Mouse (Mus musculus): ENCODE results near the gene Dlgap4. TPM values are rescaled to one million over a fixed set of nuclear protein-coding genes. Genes with fewer than 3 reads are reported as not detected.

Gene Dlgap4
- polyA plus RNA-seq, 1 experiment from 2014 or later = 66.4 TPM

DNA sequence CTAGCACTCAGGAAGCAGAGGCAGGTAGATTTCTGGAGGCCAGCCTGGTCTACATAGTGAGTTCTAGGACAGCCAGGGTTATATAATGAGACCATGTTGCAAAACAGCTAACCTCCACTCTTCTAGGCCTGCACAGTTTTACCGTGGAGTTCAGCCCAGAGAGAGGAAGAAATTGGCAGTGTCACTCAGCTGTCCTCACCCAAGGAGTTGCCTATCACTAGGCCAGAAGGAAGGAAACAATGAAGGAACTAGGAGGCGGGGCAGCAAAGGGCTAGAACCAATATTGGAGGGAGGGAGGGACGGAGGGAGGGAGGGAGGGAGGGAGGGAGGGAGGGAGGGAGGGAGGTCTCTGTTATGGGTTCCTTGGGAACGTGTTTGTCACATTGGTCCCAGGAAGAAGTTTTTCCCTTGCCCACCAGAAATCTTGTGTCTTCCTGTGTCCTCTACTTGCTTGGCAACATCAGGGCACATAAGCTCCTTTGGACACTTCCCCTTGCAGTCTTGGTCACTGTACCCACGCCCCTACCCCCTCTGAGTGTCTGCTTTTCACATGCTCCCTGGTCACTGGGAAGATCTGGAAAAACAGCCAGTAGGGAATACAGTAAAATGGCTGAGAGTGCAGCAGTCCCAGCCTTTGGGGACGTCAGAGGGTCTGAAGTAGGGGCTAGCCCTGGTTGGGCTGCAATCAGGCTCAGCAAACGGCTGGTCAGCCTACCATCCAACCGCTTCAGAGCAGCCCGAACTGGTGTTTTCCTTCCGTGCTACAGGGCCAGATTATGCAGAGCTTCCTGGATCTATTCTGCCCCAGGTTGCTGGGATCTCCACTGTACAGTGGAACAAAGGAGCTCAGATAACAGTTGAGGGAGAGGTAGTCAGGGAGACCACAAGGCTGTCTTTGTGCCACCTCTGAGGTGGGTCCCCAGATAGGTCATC, 116.3 kb downstream of the Dlgap4 start:
- WGBS = 33% methylated on average over 8 of the region's 10 CpGs
- H3K9me3 ChIP-seq (ENCODE audit: control insufficient read depth, low read length) = no peaks in the 10 kb centered on the region
- peak overlapping the region; percentile 45 for H3K4me2 ChIP-seq (ENCODE audit: low read depth, low read length)
- ATAC-seq (ENCODE audit: low read depth) = 0 out of 2 replicates have a peak, but pooled peaks have one; percentile 26
- no peaks in the 10 kb centered on the region for H3K36me3 ChIP-seq (ENCODE audit: control insufficient read depth, insufficient read depth, low read length)
- peak overlapping the region; percentile 72 for H3K27ac ChIP-seq (ENCODE audit: low read length)
- peaks cover 42% of the 10 kb centered on the region for H3K4me1 ChIP-seq (replicated peaks; ENCODE audit: control insufficient read depth, insufficient read depth, low read length)
- peak overlapping the region; percentile 49 for H3K9ac ChIP-seq (ENCODE audit: low read length)
- no peaks in the 10 kb centered on the region for H3K27me3 ChIP-seq (ENCODE audit: control insufficient read depth, insufficient read depth, low read depth, low read length)
- peak overlapping the region; percentile 26 for H3K4me3 ChIP-seq (ENCODE audit: low read length)

DNA sequence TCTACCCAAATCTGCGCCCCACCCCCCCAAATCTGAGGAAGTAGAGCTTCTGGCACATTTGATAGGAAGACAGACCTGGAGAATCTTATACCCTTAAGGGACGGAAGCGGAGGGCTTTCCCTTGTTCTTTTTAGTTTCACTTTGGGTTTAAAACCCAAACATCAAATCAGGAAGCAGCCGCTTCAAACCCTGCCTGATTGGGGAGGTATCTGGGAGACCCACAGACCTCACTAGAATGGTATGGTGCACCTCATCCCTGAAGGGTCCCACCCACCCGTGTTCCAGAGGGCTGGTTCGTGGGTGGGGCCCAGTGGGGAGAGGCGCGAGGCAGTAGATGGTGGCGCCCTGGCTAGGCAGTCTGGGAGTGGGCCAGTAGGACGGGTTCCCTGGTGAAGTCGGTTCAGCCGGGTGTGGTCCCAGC, 117.0 kb downstream of the Dlgap4 start:
- Histone ChIP-seq H3K9ac (ENCODE audit: low read length) (peak overlapping the region; percentile 49), H3K36me3 (ENCODE audit: control insufficient read depth, insufficient read depth, low read length) (no peaks in the 10 kb centered on the region), H3K27ac (ENCODE audit: low read length) (peak overlapping the region; percentile 72), H3K4me1 (replicated peaks; ENCODE audit: control insufficient read depth, insufficient read depth, low read length) (peaks cover 44% of the 10 kb centered on the region), H3K9me3 (ENCODE audit: control insufficient read depth, low read length) (no peaks in the 10 kb centered on the region), H3K27me3 (ENCODE audit: control insufficient read depth, insufficient read depth, low read depth, low read length) (no peaks in the 10 kb centered on the region), H3K4me3 (ENCODE audit: low read length) (peak overlapping the region; percentile 26), H3K4me2 (ENCODE audit: low read depth, low read length) (peak overlapping the region; percentile 45)
- no peak for ATAC-seq (ENCODE audit: low read depth)
- WGBS = 65% methylated on average over 12 of the region's 12 CpGs

DNA sequence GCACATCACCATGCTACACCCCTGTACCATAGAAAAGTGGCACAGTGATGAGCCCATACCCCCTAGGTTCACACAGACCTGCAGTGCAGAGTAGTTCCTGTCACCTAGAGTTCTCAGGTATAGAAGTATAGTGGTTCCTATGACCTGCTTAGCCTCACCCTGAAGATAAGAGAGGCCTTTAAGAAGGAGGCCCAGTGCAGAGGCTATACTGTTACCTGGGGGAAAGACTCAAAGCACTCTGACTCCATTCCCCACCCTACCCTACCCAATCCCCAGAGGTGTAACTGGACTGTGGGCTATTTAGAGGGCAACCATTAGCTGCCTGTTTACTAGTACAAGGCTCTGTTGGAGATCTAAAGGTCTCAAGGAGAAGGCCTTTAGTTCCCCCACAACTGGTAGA, 118.1 kb downstream of the Dlgap4 start:
- H3K27me3 ChIP-seq (ENCODE audit: control insufficient read depth, insufficient read depth, low read depth, low read length) = no peaks in the 10 kb centered on the region
- no peak overlapping the region for H3K4me2 ChIP-seq (ENCODE audit: low read depth, low read length)
- H3K4me3 ChIP-seq (ENCODE audit: low read length) = no peak overlapping the region
- no peak overlapping the region for H3K9ac ChIP-seq (ENCODE audit: low read length)
- H3K9me3 ChIP-seq (ENCODE audit: control insufficient read depth, low read length) = no peaks in the 10 kb centered on the region
- H3K4me1 ChIP-seq (replicated peaks; ENCODE audit: control insufficient read depth, insufficient read depth, low read length) = peaks cover 42% of the 10 kb centered on the region
- no peak overlapping the region for H3K27ac ChIP-seq (ENCODE audit: low read length)
- H3K36me3 ChIP-seq (ENCODE audit: control insufficient read depth, insufficient read depth, low read length) = no peaks in the 10 kb centered on the region
- no peak for ATAC-seq (ENCODE audit: low read depth)

DNA sequence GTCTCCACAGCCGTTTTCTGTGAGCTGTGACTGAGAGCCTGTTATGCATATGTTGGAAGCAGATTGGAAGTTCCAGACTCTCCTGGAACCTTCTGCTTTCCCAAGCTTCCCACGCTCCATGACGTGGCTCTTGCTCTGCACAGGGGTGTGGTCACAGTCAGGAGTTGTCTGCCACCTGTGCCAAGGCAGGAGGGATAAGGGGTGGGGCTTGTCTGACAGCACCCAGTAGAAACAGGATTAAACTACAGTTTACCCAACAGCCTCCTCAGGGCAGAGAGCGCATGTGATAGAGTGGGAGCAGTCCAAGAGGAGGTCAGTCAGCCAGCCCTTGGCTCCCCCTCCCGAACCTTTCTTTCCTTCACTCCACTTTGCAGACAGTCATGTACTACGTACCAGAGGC, 118.6 kb downstream of the Dlgap4 start:
- WGBS = 44% methylated on average over 6 of the region's 6 CpGs
- no peaks in the 10 kb centered on the region for H3K9me3 ChIP-seq (ENCODE audit: control insufficient read depth, low read length)
- H3K9ac ChIP-seq (ENCODE audit: low read length) = no peak overlapping the region
- H3K36me3 ChIP-seq (ENCODE audit: control insufficient read depth, insufficient read depth, low read length) = no peaks in the 10 kb centered on the region
- no peak overlapping the region for H3K4me2 ChIP-seq (ENCODE audit: low read depth, low read length)
- no peak overlapping the region for H3K4me3 ChIP-seq (ENCODE audit: low read length)
- ATAC-seq (ENCODE audit: low read depth) = peak; percentile 72; the same call in 1 of the 2 replicates
- H3K27me3 ChIP-seq (ENCODE audit: control insufficient read depth, insufficient read depth, low read depth, low read length) = no peaks in the 10 kb centered on the region
- H3K4me1 ChIP-seq (replicated peaks; ENCODE audit: control insufficient read depth, insufficient read depth, low read length) = peaks cover 36% of the 10 kb centered on the region
- H3K27ac ChIP-seq (ENCODE audit: low read length) = no peak overlapping the region

DNA sequence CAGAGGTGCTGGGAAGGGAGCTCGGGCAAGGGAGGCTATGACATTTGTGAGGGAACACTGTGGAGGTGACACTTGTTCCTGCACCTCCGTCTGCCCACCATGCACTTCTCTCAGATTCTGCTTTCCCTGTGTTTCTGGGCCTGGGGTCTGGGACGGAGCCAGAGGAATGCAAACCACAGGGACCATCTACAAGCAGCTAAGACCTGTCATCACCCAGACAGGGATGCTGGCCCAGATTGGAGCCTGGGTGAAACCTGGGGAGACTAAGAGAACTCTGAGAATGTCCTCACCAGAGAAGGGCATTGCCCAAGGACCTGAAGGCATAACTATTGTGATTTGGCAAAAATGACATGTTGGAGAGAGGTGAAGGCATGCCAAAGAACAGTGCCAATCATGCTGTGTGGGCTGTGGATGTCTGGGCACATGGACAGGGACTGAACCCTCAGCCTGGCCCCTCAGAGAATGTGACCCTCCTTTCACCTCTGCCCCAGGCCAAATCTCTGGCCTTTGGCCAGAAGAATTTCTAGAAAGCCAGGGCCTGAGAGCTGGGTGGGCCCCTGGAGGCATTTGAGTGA, 122.3 kb downstream of the Dlgap4 start:
- no peak overlapping the region for H3K27ac ChIP-seq (ENCODE audit: low read length)
- H3K9me3 ChIP-seq (ENCODE audit: control insufficient read depth, low read length) = no peaks in the 10 kb centered on the region
- H3K4me1 ChIP-seq (replicated peaks; ENCODE audit: control insufficient read depth, insufficient read depth, low read length) = peaks cover 20% of the 10 kb centered on the region
- H3K4me2 ChIP-seq (ENCODE audit: low read depth, low read length) = no peak overlapping the region
- WGBS = 52% methylated on average over 3 of the region's 3 CpGs
- no peak overlapping the region for H3K9ac ChIP-seq (ENCODE audit: low read length)
- no peaks in the 10 kb centered on the region for H3K27me3 ChIP-seq (ENCODE audit: control insufficient read depth, insufficient read depth, low read depth, low read length)
- no peaks in the 10 kb centered on the region for H3K36me3 ChIP-seq (ENCODE audit: control insufficient read depth, insufficient read depth, low read length)
- H3K4me3 ChIP-seq (ENCODE audit: low read length) = no peak overlapping the region
- ATAC-seq (ENCODE audit: low read depth) = no peak

DNA sequence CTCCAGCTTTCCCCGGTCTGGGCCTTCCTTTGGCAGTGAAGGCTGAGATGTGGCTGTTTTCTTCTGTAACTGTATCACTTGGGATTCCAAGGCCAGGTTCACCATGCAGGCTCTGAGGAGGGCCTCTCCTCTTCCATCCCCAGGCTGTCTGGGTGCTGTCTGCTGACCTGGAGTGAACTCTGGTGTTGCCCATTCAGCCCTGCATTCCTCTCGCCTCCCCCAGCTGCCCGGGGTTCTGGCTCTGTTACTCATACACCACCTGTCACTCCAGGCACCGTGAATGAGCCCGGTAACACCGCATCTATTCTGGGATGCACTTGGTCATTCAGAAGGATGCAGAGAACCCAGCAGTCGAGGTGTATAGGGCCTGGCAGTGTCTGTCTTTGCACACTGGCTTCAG, 123.3 kb downstream of the Dlgap4 start:
- Histone ChIP-seq H3K9ac (ENCODE audit: low read length) (no peak overlapping the region), H3K27ac (ENCODE audit: low read length) (no peak overlapping the region), H3K4me3 (ENCODE audit: low read length) (no peak overlapping the region), H3K4me2 (ENCODE audit: low read depth, low read length) (no peak overlapping the region), H3K9me3 (ENCODE audit: control insufficient read depth, low read length) (no peaks in the 10 kb centered on the region), H3K4me1 (replicated peaks; ENCODE audit: control insufficient read depth, insufficient read depth, low read length) (peaks cover 29% of the 10 kb centered on the region), H3K27me3 (ENCODE audit: control insufficient read depth, insufficient read depth, low read depth, low read length) (no peaks in the 10 kb centered on the region), H3K36me3 (ENCODE audit: control insufficient read depth, insufficient read depth, low read length) (no peaks in the 10 kb centered on the region)
- 28% methylated on average over 7 of the region's 7 CpGs for WGBS
- ATAC-seq (ENCODE audit: low read depth) = no peak

DNA sequence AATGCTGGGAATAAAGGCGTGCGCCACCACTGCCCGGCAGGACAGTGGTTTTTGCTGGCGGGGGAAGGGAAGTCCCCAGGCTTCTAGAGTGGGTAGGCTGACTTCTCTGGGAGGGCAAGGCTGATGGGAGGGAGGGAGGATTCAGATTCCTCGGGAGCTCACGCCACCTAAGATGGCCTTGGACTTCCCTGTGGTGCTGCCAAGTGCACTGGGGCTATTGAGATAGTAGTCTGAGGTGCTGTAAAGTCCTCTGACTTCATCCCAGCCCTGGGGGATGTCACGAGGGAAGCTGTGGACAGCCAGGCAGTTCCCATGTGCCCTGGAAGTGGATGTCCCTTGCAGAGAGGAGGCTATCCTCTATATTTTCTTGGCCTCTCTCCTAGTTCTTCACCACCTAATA, 124.5 kb downstream of the Dlgap4 start:
- Histone ChIP-seq H3K4me3 (ENCODE audit: low read length) (no peak overlapping the region), H3K27ac (ENCODE audit: low read length) (no peak overlapping the region), H3K27me3 (ENCODE audit: control insufficient read depth, insufficient read depth, low read depth, low read length) (no peaks in the 10 kb centered on the region), H3K36me3 (ENCODE audit: control insufficient read depth, insufficient read depth, low read length) (no peaks in the 10 kb centered on the region), H3K4me2 (ENCODE audit: low read depth, low read length) (no peak overlapping the region), H3K9ac (ENCODE audit: low read length) (no peak overlapping the region), H3K9me3 (ENCODE audit: control insufficient read depth, low read length) (no peaks in the 10 kb centered on the region), H3K4me1 (replicated peaks; ENCODE audit: control insufficient read depth, insufficient read depth, low read length) (peaks cover 26% of the 10 kb centered on the region)
- 62% methylated on average over 7 of the region's 7 CpGs for WGBS
- no peak for ATAC-seq (ENCODE audit: low read depth)

DNA sequence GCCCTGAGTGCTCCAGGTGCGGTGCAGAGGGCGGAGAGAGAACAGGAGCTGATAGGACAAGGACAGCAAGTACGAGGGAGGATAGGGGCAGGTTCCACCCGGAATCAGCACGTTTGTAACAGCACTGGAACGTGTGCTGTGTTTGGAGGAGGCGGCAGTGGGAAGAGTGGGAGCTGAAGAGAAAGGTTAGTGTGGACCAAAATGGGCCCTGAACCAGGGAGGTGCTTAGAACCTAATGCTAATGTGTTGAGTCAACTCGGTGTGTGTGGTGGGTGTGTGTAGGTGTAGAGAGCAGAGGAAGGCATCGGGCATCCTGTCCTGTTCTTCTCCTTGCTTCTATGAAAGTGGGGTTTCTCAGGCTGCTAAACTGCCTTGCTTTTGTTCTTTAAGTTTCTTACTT, 127.8 kb downstream of the Dlgap4 start:
- no peak for ATAC-seq (ENCODE audit: low read depth)
- no peaks in the 10 kb centered on the region for H3K9me3 ChIP-seq (ENCODE audit: control insufficient read depth, low read length)
- 0 out of 2 replicates have a peak overlapping the region, but pooled peaks have one; percentile 9 for H3K9ac ChIP-seq (ENCODE audit: low read length)
- no peaks in the 10 kb centered on the region for H3K27me3 ChIP-seq (ENCODE audit: control insufficient read depth, insufficient read depth, low read depth, low read length)
- WGBS = 62% methylated on average over 9 of the region's 9 CpGs
- H3K4me1 ChIP-seq (replicated peaks; ENCODE audit: control insufficient read depth, insufficient read depth, low read length) = peaks cover 18% of the 10 kb centered on the region
- no peak overlapping the region for H3K27ac ChIP-seq (ENCODE audit: low read length)
- no peak overlapping the region for H3K4me3 ChIP-seq (ENCODE audit: low read length)
- H3K36me3 ChIP-seq (ENCODE audit: control insufficient read depth, insufficient read depth, low read length) = peaks cover 5% of the 10 kb centered on the region; the same call in 1 of the 2 replicates
- H3K4me2 ChIP-seq (ENCODE audit: low read depth, low read length) = no peak overlapping the region

DNA sequence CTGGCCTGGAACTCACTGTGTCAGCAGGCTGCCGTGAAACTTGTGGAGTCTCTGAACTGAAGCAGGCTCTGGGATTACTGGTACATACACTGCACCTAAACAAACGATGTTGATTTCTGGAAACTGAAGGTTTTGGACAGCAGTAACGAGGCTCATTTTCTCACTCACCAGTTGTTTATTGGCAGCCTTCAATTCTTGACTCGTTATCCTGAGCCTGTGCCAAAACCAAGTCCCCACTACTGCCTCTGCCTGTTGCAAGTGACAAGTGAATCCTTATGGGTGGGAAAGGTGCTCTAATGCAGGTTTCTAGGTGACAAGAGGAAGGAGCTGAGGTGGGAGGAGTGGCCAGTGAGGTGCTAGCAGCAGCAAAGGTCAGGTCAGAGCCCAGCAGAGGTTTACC, 128.5 kb downstream of the Dlgap4 start:
- Histone ChIP-seq H3K4me3 (ENCODE audit: low read length) (no peak overlapping the region), H3K27ac (ENCODE audit: low read length) (no peak overlapping the region), H3K27me3 (ENCODE audit: control insufficient read depth, insufficient read depth, low read depth, low read length) (no peaks in the 10 kb centered on the region), H3K9me3 (ENCODE audit: control insufficient read depth, low read length) (no peaks in the 10 kb centered on the region), H3K4me2 (ENCODE audit: low read depth, low read length) (no peak overlapping the region), H3K4me1 (replicated peaks; ENCODE audit: control insufficient read depth, insufficient read depth, low read length) (peaks cover 16% of the 10 kb centered on the region), H3K9ac (ENCODE audit: low read length) (no peak overlapping the region), H3K36me3 (ENCODE audit: control insufficient read depth, insufficient read depth, low read length) (peaks cover 11% of the 10 kb centered on the region)
- ATAC-seq (ENCODE audit: low read depth) = peak; percentile 20; the same call in 1 of the 2 replicates
- 32% methylated on average over 4 of the region's 4 CpGs for WGBS
